Mouse (Mus musculus) colon, adult 2 months (tissue): Measurements from ENCODE around the gene Nacc2. TPM values are rescaled to one million over a fixed set of nuclear protein-coding genes. Genes with fewer than 3 reads are reported as not detected.

Experiments used
- polyA plus RNA-seq: library from polyadenylated mRNA; depleted of rRNA; stranded (reverse); fragments of >200 nt; gene quantifications from 2 replicates; pipeline ENCODE4 v1.2.3, GENCODE M21; 2012; rRNA removed

Nacc2 gene
- 75.8 and 82.9 TPM in 2 replicates for polyA plus RNA-seq

DNA sequence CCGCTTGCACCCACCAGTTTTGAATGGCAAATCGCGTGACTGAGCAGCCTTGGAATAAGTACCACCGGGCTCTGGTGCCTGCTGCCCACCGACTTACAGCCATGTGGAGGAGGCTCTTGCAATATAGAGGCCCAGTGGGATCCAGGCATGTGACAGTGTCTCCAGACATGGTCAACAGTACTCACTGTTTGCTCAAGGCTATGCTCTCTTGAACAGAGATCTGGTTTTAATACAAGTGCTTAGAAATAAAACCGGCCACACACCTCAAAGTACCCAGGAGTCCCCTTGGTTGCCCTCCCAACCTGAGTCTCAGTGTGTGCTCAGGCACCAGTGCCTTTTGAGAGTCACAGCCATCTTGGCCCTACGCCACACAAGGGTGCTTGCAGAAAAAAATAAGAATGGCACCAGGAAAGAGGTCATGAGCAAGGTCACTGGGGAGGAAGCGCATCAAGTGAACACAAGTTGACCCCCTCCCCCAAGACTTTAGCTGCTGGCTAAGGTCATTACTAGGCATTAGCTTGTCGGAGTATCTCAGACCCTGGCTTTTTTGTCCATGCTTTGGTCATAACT is at the start of gene Nacc2:
TSS of gene Nacc2 (minus strand) at position 142 of the 570 bp plus-strand sequence.

DNA sequence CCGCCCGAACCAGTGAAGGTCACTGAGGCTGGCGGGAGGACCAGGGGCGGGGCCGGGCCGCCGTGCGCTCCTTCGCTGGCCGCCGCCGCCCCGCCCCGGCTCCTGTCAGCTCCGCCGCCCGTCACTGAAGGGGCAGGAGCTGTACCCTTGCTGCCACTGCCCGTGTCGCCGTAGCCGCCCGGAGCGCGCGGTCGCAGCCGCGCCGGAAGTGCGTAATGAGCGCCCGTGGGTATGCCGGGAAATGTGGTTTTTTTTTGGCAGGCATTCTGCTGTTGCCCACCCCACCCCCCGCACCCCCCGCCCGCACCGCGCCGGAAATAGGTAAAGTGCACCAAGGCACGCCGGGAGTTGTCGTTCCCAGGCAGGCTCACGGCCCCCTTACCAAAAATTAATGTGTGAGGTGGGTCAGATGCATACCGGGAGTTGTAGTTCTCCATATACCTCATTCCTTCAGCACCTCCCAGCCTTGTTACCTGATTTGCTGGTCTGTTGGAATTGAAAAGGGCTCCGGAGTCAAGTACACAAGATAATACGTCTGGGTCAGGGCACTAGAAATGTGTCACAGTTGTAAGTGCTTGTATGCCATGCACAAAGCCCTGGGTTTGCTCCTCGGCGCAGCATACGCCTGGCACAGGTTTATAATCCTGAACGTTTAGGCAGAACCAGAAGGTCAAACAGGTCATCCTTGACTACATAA is 101.3 kb downstream of the Nacc2 start, which contains the start of gene Ubac1:
TSS of gene Ubac1 (minus strand) at position 187 of the 697 bp plus-strand sequence.

Other genes with a start within 250 kb of the Nacc2 start
- 3.7 and 8.0 TPM in 2 replicates for gene Camsap1, start 139.9 kb downstream of the Nacc2 start, polyA plus RNA-seq
- gene Ubac1, start 101.5 kb downstream of the Nacc2 start, polyA plus RNA-seq: 65.0 and 65.8 TPM in 2 replicates
- 0.05 and 0.22 TPM in 2 replicates for gene Lhx3, start 85.1 kb upstream of the Nacc2 start, polyA plus RNA-seq
- 24.2 and 25.1 TPM in 2 replicates for gene Qsox2, start 114.3 kb upstream of the Nacc2 start, polyA plus RNA-seq
- 0.35 and 0.47 TPM in 2 replicates for gene Ccdc187, start 171.3 kb upstream of the Nacc2 start, polyA plus RNA-seq
- gene Gpsm1, start 192.3 kb upstream of the Nacc2 start, polyA plus RNA-seq: 21.9 and 25.6 TPM in 2 replicates
- gene Dnlz, start 228.9 kb upstream of the Nacc2 start, polyA plus RNA-seq: 19.7 and 32.2 TPM in 2 replicates
- 3.8 and 3.9 TPM in 2 replicates for gene Card9, start 237.7 kb upstream of the Nacc2 start, polyA plus RNA-seq